Mouse (Mus musculus) midbrain, postnatal 0 days (tissue): ENCODE measurements around the gene Dusp13. TPM values are rescaled to one million over a fixed set of nuclear protein-coding genes. Genes with fewer than 3 reads are reported as not detected.

Source experiments
- ATAC-seq: fragments of 200-750 bp; cut with Nextera tagmentation; 2 replicates; pipeline ENCODE4 v1.8.0; 2017; ENCODE audit warnings: moderate number of reproducible peaks, mild to moderate bottlenecking, moderate TSS enrichment, moderate library complexity; ENCODE audit not compliant: low FRiP score
- DNase-seq: peaks from one replicate; pipeline ENCODE4 v3.0.0-alpha.2; 2015; ENCODE audit warnings: low spot score
- H3K27ac ChIP-seq: fragments of 300-500 bp; sonication (generic); 2 replicates; pipeline ENCODE4 v1.5.1; 2014; ENCODE audit warnings: low read depth, mild to moderate bottlenecking, low read length, mixed read lengths
- H3K27me3 ChIP-seq: fragments of 300-500 bp; sonication (generic); 2 replicates; pipeline ENCODE4 v1.6.1; 2014; ENCODE audit warnings: low read length, control low read depth, mixed read lengths; ENCODE audit not compliant: insufficient read depth
- H3K36me3 ChIP-seq: fragments of 300-500 bp; sonication (generic); 2 replicates; pipeline ENCODE4 v1.6.1; 2014; ENCODE audit warnings: low read length, control low read depth, mixed read lengths; ENCODE audit not compliant: insufficient read depth
- H3K4me1 ChIP-seq: fragments of 300-500 bp; sonication (generic); 2 replicates; pipeline ENCODE4 v1.6.1; 2014; ENCODE audit warnings: mild to moderate bottlenecking, control low read depth, antibody characterized with exemption, low read length, mixed read lengths; ENCODE audit not compliant: insufficient read depth
- H3K4me2 ChIP-seq: fragments of 300-500 bp; sonication (generic); 2 replicates; pipeline ENCODE4 v1.6.1; 2014; ENCODE audit warnings: low read depth, mild to moderate bottlenecking, low read length, mixed read lengths; ENCODE audit not compliant: poor library complexity, severe bottlenecking
- H3K4me3 ChIP-seq: fragments of 300-500 bp; sonication (generic); 2 replicates; pipeline ENCODE4 v1.5.1; 2014; ENCODE audit warnings: low read depth, mild to moderate bottlenecking, low read length, moderate library complexity
- H3K9ac ChIP-seq: fragments of 300-500 bp; sonication (generic); replicated peaks from 2 replicates; pipeline ENCODE4 v1.6.1; 2014; ENCODE audit warnings: mild to moderate bottlenecking, low read length, moderate library complexity, mixed read lengths; ENCODE audit not compliant: poor library complexity, severe bottlenecking
- H3K9me3 ChIP-seq: fragments of 300-500 bp; sonication (generic); 2 replicates; pipeline ENCODE4 v1.6.1; 2016; ENCODE audit warnings: low read length, control low read depth
- CTCF ChIP-seq: IDR thresholded peaks from 2 replicates; pipeline ENCODE4 v1.5.1; 2016; ENCODE audit warnings: antibody characterized with exemption, mild to moderate bottlenecking
- WGBS: fragments of 180-500 bp; shearing (Covaris S2); extraction: QIAGEN DNeasy Blood & Tissue Kit; methylation state at CpG from one replicate; pipeline ENCODE4 v1.1.7; 2014; 5-methylcytosine and 5-hydroxymethylcytosine counted together
- polyA plus RNA-seq: library from polyadenylated mRNA; unstranded; fragments of >200 nt; fragmentation: Nextera tagmentation; extraction: Ambion mirVana; gene quantifications from 2 replicates; pipeline ENCODE4 v1.2.1, GENCODE M21; 2015
- total RNA-seq: library from RNA; depleted of rRNA; stranded (reverse); fragments of >200 nt; gene quantifications from 2 replicates; pipeline ENCODE4 v1.2.3, GENCODE M21; 2014; rRNA removed

Gene Dusp13
- 0.28 TPM in 1 of 2 replicates, not detected in the other for total RNA-seq
- polyA plus RNA-seq, result not detected in 2 replicates

DNA sequence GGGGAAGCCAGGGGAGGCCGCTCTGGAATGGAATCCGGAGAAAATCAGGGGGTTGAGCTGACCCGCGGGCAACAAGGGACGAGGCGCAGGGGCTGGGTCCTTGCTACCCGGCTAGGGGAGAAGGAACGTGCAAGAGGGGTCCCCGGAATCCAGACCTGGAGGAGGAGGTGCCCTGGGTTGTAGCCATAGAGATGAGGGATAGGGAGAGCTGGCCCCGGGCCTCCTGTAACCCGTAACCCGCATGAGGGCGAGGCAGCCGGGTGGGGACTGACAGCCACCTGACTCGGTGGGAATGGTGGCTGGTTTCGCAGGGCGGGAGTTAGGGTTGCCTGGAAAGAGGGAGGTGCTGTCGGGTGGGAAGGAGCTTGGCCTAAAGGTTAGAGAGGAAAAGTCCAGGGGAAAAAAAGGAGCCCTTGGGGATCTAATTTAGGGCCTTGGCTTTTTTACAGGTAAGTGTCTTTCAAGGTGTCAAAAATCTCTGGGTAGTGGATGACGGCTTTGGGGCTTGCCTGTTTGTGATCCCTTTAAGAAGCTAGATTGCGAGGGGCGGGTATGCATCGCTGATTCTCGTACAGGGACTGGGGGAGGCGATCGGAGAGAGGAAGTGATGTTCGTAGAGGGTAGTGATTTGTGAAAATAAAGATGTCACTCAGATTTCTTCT, at the start of gene Dusp13:
TSS of gene Dusp13 (minus strand) at position 301 of the 662 bp plus-strand sequence.
- WGBS, result under 1% methylated on average over 26 of the region's 26 CpGs
- TF ChIP-seq CTCF, result no peak
- peak within 1 kb of the TSS; percentile 88 for H3K4me3 ChIP-seq
- H3K27ac ChIP-seq, result peak within 1 kb of the TSS; percentile 91
- no peaks in the 10 kb centered on the region for H3K4me1 ChIP-seq
- H3K4me2 ChIP-seq, result peak within 1 kb of the TSS; percentile 61
- no peaks in the 10 kb centered on the region for H3K9me3 ChIP-seq
- no peaks in the 10 kb centered on the region for H3K27me3 ChIP-seq
- no peaks in the 10 kb centered on the region for H3K36me3 ChIP-seq
- H3K9ac ChIP-seq, result peak within 1 kb of the TSS; percentile 98
- ATAC-seq (peak; percentile 80), DNase-seq (peak; percentile 83)

DNA sequence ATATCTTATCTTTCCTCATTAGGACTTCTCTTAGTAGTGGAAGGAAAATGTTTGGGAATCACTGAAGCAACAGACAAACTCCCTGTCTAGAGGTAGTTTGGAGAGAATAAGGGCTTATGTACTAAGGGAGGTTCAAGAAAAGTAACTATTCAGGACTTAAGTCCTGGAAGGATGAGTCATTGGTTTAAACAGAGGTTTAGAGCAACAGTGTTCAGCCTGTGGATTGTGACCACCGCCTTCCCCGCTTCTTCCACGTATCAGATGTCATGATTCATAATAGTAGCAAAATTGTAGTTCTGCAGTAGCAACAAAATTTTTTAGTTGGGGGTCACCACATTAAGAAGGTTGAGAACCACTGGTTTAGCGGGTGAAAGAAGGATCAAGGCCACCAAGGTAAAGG, 49.7 kb upstream of the Dusp13 start:
- DNase-seq (no peak), ATAC-seq (no peak)
- Histone ChIP-seq H3K4me1 (no peaks in the 10 kb centered on the region), H3K4me2 (no peak overlapping the region), H3K4me3 (no peak overlapping the region), H3K36me3 (peaks cover 5% of the 10 kb centered on the region; the same call in 1 of the 2 replicates), H3K9me3 (no peaks in the 10 kb centered on the region), H3K27me3 (no peaks in the 10 kb centered on the region), H3K27ac (no peak overlapping the region), H3K9ac (no peak overlapping the region)
- no peak for TF ChIP-seq CTCF
- WGBS, result 98% methylated on average over 4 of the region's 4 CpGs

DNA sequence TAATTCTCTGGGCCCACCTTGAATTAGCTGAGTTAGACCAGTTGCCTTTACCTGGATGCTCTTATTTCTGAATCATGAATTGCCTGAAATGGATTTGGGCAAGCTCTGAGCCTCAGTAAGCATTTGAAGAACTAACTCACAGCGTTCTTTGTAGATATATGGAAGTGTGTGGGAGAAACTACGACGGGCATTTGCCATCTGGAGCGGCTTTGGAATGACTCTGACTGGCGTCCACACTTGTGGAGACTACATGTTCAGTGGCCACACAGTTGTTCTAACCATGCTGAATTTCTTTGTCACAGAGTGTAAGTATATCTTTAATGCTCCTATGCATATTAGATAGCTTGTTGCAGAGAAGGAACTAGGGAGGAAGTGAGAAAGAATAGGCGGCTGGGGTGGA, 41.3 kb upstream of the Dusp13 start:
- TF ChIP-seq CTCF, result no peak
- Histone ChIP-seq H3K9ac (no peak overlapping the region), H3K27ac (no peak overlapping the region), H3K4me1 (no peaks in the 10 kb centered on the region), H3K4me2 (no peak overlapping the region), H3K36me3 (peaks cover 11% of the 10 kb centered on the region; the same call in 1 of the 2 replicates), H3K27me3 (no peaks in the 10 kb centered on the region), H3K9me3 (no peaks in the 10 kb centered on the region), H3K4me3 (no peak overlapping the region)
- DNase-seq (no peak), ATAC-seq (no peak)
- WGBS, result 93% methylated on average over 6 of the region's 6 CpGs

DNA sequence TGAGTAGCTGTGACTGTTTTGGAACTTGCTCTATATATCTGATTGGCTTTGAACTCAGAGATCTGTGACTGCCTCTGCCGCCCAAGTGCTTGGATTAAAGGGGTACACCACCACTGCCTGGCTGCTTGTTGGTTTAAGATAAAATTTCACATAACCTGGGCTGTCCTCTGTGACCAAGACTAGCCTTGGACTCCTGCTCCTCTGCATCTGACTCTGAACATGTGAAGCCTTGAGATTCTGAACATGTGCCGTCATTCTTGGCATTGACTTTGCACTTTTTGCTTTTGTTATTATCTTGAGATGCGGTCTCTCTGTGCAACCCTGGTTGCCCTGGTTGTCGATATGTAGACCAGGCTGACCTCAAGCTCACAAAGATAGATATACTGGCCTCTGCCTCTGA, 40.7 kb upstream of the Dusp13 start:
- no peak for TF ChIP-seq CTCF
- Histone ChIP-seq H3K4me2 (no peak overlapping the region), H3K4me3 (no peak overlapping the region), H3K4me1 (no peaks in the 10 kb centered on the region), H3K36me3 (peaks cover 11% of the 10 kb centered on the region; the same call in 1 of the 2 replicates), H3K27ac (no peak overlapping the region), H3K27me3 (no peaks in the 10 kb centered on the region), H3K9me3 (no peaks in the 10 kb centered on the region), H3K9ac (no peak overlapping the region)
- 94% methylated on average over 4 of the region's 4 CpGs for WGBS
- DNase-seq, result no peak
- ATAC-seq, result no peak

DNA sequence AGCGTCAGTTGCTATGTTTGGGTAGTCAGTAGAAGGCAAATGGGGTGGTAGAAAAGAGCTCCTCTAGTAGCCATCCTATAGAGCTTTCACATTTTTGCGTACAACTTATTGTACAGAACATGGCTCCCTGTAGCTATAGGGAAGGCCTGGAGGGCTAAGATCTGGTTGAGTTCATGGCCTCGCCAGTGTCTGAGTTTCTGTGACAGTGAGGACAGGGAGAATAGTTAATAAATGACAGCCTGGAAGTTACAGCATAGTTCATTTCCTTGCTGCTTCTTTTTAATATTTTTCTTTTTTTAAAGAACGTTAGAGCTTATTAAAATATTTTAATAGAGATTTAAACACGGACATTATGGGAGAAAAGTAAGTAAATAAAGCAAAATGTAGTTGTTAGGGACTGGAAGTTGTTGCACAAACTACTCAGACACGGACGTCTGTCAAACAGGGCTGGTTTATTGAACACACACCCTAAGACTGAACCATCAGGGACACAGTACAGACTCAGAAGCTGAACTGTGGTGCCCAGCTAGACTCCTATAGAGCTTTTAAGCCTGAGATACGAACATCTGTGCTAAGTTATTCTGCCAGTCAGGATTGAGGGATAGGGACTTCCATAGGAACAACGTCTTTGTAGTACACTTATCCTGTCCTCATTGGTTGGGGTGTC, 39.7 kb upstream of the Dusp13 start:
- no peak for DNase-seq
- TF ChIP-seq CTCF, result no peak
- H3K27ac ChIP-seq, result no peak overlapping the region
- no peaks in the 10 kb centered on the region for H3K27me3 ChIP-seq
- H3K9ac ChIP-seq, result no peak overlapping the region
- no peak for ATAC-seq
- peaks cover 14% of the 10 kb centered on the region for H3K36me3 ChIP-seq
- H3K9me3 ChIP-seq, result no peaks in the 10 kb centered on the region
- 89% methylated on average over 9 of the region's 9 CpGs for WGBS
- no peak overlapping the region for H3K4me3 ChIP-seq
- H3K4me1 ChIP-seq, result no peaks in the 10 kb centered on the region
- no peak overlapping the region for H3K4me2 ChIP-seq

DNA sequence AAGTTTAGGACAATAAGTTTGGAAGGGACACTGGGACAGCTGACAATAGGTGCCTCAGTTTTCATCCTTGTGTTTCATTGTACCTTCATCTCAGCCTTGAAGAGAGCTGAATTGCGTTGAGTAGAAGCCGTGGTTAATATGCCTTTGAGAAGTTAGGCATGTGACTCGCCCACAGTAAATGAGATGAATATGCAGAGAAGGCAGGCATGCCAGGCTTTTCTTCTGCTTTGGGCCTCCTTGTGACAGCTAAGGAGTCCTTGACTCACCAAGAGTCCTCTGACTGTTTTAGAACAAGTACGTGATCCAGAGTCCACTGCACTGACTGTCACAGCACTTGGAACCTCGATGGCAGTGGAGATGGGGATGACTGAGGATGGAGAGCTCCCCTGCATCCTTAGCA, 37.1 kb upstream of the Dusp13 start:
- Histone ChIP-seq H3K4me3 (no peak overlapping the region), H3K9me3 (no peaks in the 10 kb centered on the region), H3K4me1 (no peaks in the 10 kb centered on the region), H3K27me3 (no peaks in the 10 kb centered on the region), H3K36me3 (peaks cover 21% of the 10 kb centered on the region), H3K9ac (no peak overlapping the region), H3K27ac (no peak overlapping the region), H3K4me2 (no peak overlapping the region)
- no peak for TF ChIP-seq CTCF
- no peak for DNase-seq
- WGBS, result 97% methylated on average over 5 of the region's 5 CpGs
- ATAC-seq, result no peak
